Comparison of ENCODE assay signal across 23 mouse cellular contexts in genomic region chr17:26360711-26361110, GRCm38 (mm10). TPM values are rescaled to one million over a fixed set of nuclear protein-coding genes. Genes with fewer than 3 reads are reported as not detected.
DNase-seq lines count a peak whose midpoint lies in the region; ATAC-seq lines count a peak whose summit lies in the region.
"Had no signal": no experiment of that assay in that cellular context is flagged by ENCODE, and none has a peak within 500 bp of the region (broad histone marks: within the 10 kb centered on the region; RNA-seq: fewer than 3 reads in every experiment).

No protein-coding gene starts in this region.

- H3K4me2 ChIP-seq in heart, embryonic 12.5 days = no peak overlapping the region
- no peak overlapping the region for H3K4me2 ChIP-seq in kidney, embryonic 14.5 days (replicated peaks; ENCODE audit: low read depth, low read length)
- no peak overlapping the region for H3K4me2 ChIP-seq in intestine, embryonic 15.5 days (replicated peaks)
- no peak overlapping the region for H3K4me2 ChIP-seq in stomach, embryonic 15.5 days
- H3K4me2 ChIP-seq: embryonic facial prominence, embryonic 12.5 days; hindbrain, embryonic 12.5 days; limb, embryonic 13.5 days; midbrain, embryonic 15.5 days had no signal

- H3K9me3 ChIP-seq in heart, embryonic 12.5 days (replicated peaks) = no peaks in the 10 kb centered on the region
- no peaks in the 10 kb centered on the region for H3K9me3 ChIP-seq in kidney, embryonic 14.5 days (ENCODE audit: control insufficient read depth, low read length)
- no peaks in the 10 kb centered on the region for H3K9me3 ChIP-seq in intestine, embryonic 15.5 days
- no peaks in the 10 kb centered on the region for H3K9me3 ChIP-seq in stomach, embryonic 15.5 days
- H3K9me3 ChIP-seq: embryonic facial prominence, embryonic 12.5 days; hindbrain, embryonic 12.5 days; limb, embryonic 13.5 days; liver, embryonic 13.5 days; midbrain, embryonic 15.5 days had no signal

- H3K27me3 ChIP-seq in heart, embryonic 12.5 days (replicated peaks) = no peaks in the 10 kb centered on the region
- no peaks in the 10 kb centered on the region for H3K27me3 ChIP-seq in kidney, embryonic 14.5 days (ENCODE audit: control insufficient read depth, insufficient read depth, low read length)
- no peaks in the 10 kb centered on the region for H3K27me3 ChIP-seq in intestine, embryonic 15.5 days (replicated peaks)
- no peaks in the 10 kb centered on the region for H3K27me3 ChIP-seq in stomach, embryonic 15.5 days (replicated peaks)
- H3K27me3 ChIP-seq: embryonic facial prominence, embryonic 12.5 days; hindbrain, embryonic 12.5 days; limb, embryonic 13.5 days; midbrain, embryonic 15.5 days had no signal

- peaks cover 80% of the 10 kb centered on the region for H3K4me1 ChIP-seq in heart, embryonic 12.5 days (replicated peaks)
- peaks cover 9% of the 10 kb centered on the region; the same call in 1 of the 2 replicates for H3K4me1 ChIP-seq in kidney, embryonic 14.5 days (ENCODE audit: control insufficient read depth, insufficient read depth, low read length)
- H3K4me1 ChIP-seq in intestine, embryonic 15.5 days (replicated peaks) = peaks cover 40% of the 10 kb centered on the region
- peaks cover 57% of the 10 kb centered on the region for H3K4me1 ChIP-seq in stomach, embryonic 15.5 days

- no peak for ATAC-seq in heart, embryonic 12.5 days (ENCODE audit: insufficient number of reproducible peaks, low FRiP score)
- ATAC-seq in kidney, embryonic 14.5 days (ENCODE audit: low FRiP score, low TSS enrichment) = no peak
- ATAC-seq in intestine, embryonic 15.5 days = no peak
- no peak for ATAC-seq in stomach, embryonic 15.5 days (ENCODE audit: insufficient read depth, low FRiP score, low read depth)
- ATAC-seq: forebrain, embryonic 16.5 days; midbrain, embryonic 15.5 days had no signal

- peak overlapping the region; percentile 93 for H3K27ac ChIP-seq in heart, embryonic 12.5 days (ENCODE audit: poor library complexity, severe bottlenecking)
- H3K27ac ChIP-seq in kidney, embryonic 14.5 days (ENCODE audit: low read depth, low read length) = peak overlapping the region; percentile 17; the same call in 1 of the 2 replicates
- peak overlapping the region; percentile 62 for H3K27ac ChIP-seq in intestine, embryonic 15.5 days
- H3K27ac ChIP-seq in stomach, embryonic 15.5 days = peak overlapping the region; percentile 48
- H3K27ac ChIP-seq: embryonic facial prominence, embryonic 12.5 days; hindbrain, embryonic 12.5 days; layer of hippocampus, adult 2 months; limb, embryonic 13.5 days; liver, embryonic 13.5 days; midbrain, embryonic 15.5 days had no signal

- DNase-seq in heart, postnatal 4 days = no peak
- DNase-seq in kidney, postnatal 14 days = no peak
- no peak for DNase-seq in thymus, postnatal 36 days
- DNase-seq: adrenal gland, adult 8-10 months; gastrocnemius, postnatal 36 days; kidney, postnatal 10 days; layer of hippocampus, postnatal 36 days; liver, embryonic 13.5 days; lung, postnatal 14 days; spleen, adult 18-20 months had no signal

- 53% methylated on average over 6 of the region's 6 CpGs for WGBS in heart, embryonic 12.5 days
- WGBS in kidney, embryonic 14.5 days = 64% methylated on average over 6 of the region's 6 CpGs
- WGBS in intestine, embryonic 15.5 days = 36% methylated on average over 6 of the region's 6 CpGs
- 26% methylated on average over 6 of the region's 6 CpGs for WGBS in stomach, embryonic 15.5 days

- H3K9ac ChIP-seq in heart, embryonic 12.5 days = 0 out of 2 replicates have a peak overlapping the region, but pooled peaks have one; percentile 39
- H3K9ac ChIP-seq in kidney, embryonic 14.5 days (ENCODE audit: low read depth, low read length) = no peak overlapping the region
- H3K9ac ChIP-seq in intestine, embryonic 15.5 days = no peak overlapping the region
- H3K9ac ChIP-seq in stomach, embryonic 15.5 days = no peak overlapping the region
- H3K9ac ChIP-seq: embryonic facial prominence, embryonic 12.5 days; hindbrain, embryonic 12.5 days; limb, embryonic 13.5 days; midbrain, embryonic 15.5 days had no signal

- no peak overlapping the region for H3K4me3 ChIP-seq in heart, embryonic 12.5 days
- no peak overlapping the region for H3K4me3 ChIP-seq in kidney, embryonic 14.5 days (ENCODE audit: low read length)
- no peak overlapping the region for H3K4me3 ChIP-seq in intestine, embryonic 15.5 days (replicated peaks)
- H3K4me3 ChIP-seq in stomach, embryonic 15.5 days (replicated peaks) = no peak overlapping the region
- H3K4me3 ChIP-seq: embryonic facial prominence, embryonic 12.5 days; erythroblast, embryonic 14.5 days; hindbrain, embryonic 12.5 days; layer of hippocampus, adult 2 months; limb, embryonic 13.5 days; liver, embryonic 13.5 days; megakaryocyte, embryonic 14.5 days; midbrain, embryonic 15.5 days; myocyte had no signal

- no peaks in the 10 kb centered on the region for H3K36me3 ChIP-seq in heart, embryonic 12.5 days
- H3K36me3 ChIP-seq in kidney, embryonic 14.5 days (ENCODE audit: control insufficient read depth, insufficient read depth, low read length) = no peaks in the 10 kb centered on the region
- H3K36me3 ChIP-seq in intestine, embryonic 15.5 days = no peaks in the 10 kb centered on the region
- H3K36me3 ChIP-seq in stomach, embryonic 15.5 days = no peaks in the 10 kb centered on the region
- H3K36me3 ChIP-seq: embryonic facial prominence, embryonic 12.5 days; hindbrain, embryonic 12.5 days; limb, embryonic 13.5 days; liver, embryonic 13.5 days; midbrain, embryonic 15.5 days had no signal

RNA-seq across cellular contexts. Expression of gene Neurl1b, which starts 53.9 kb away (rescaled TPM):
- polyA plus RNA-seq in heart, embryonic 12.5 days (2016; fragmentation: Nextera tagmentation; extraction: Ambion mirVana) = 2.2 and 2.4 TPM in 2 replicates
- 10 to 100 TPM; 81.4 to 87.9 TPM for total RNA-seq in heart, postnatal 4 days (2021)
- 1.6 and 2.9 TPM in 2 replicates for polyA plus RNA-seq in kidney, embryonic 14.5 days (2014; fragmentation: Nextera tagmentation; extraction: Ambion mirVana)
- polyA plus RNA-seq in intestine, embryonic 15.5 days (2015; fragmentation: Nextera tagmentation; extraction: Ambion mirVana) = 1.8 and 2.2 TPM in 2 replicates
- polyA plus RNA-seq in stomach, embryonic 15.5 days (2015; fragmentation: Nextera tagmentation; extraction: Ambion mirVana) = 2.5 and 2.6 TPM in 2 replicates
- polyA plus RNA-seq: erythroblast, embryonic 14.5 days had no signal

Comparison
In these comparisons a context has a peak if more than half of its experiments do, and no peak if none do; other contexts are left out.
1. H3K27ac ChIP-seq: peak in every context shown above with its lines; median percentile 93 in heart, embryonic 12.5 days; 62 in intestine, embryonic 15.5 days; 48 in stomach, embryonic 15.5 days; 17 in kidney, embryonic 14.5 days.